In the genomic region with DNA sequence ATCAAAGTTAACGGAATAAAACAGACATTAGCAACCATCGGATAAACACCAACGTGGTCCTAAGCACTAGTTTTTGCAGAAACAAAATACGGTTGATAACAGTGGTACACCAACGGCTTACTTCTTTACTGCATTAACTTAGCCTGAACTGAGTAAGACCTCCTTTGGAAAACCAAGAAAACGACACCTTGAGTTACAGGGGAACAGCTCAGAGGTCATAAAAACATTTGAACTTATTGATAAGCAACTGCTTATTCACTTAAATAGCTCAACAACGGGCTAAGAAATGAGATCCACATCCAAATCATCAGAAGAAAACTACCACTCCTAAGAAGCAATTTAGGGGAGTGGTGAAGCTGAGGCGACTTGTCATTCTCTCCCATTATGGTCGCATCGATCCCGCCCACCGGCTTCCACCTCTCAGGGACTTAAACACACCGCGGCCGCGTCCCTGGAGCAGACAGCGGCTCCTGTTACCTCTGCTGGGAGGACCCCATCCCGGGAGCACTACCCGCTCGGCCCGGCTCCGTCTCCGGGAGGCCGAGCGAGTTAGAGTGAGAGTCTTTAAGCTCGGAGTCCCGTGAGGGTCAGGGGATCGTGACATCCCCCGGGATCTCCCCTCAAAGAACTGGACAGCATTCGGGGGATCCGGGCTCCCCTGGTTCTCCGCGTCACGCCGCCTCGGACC, we compare ENCODE assay signal across 8 mouse cellular contexts. TPM values are rescaled to one million over a fixed set of nuclear protein-coding genes. Genes with fewer than 3 reads are reported as not detected.
DNase-seq lines count a peak whose midpoint lies in the region; ATAC-seq and TF ChIP-seq lines count a peak whose summit lies in the region.
"Not testable (repeated sequence)": the region's sequence is repeated elsewhere in the genome, so short reads cannot be mapped to it uniquely, and the experiment has no call there.

No protein-coding gene starts in this region.

- not testable (repeated sequence) for H3K36me3 ChIP-seq in embryonic facial prominence, embryonic 13.5 days; heart, embryonic 10.5 days; limb, embryonic 14.5 days (ENCODE audit: control insufficient read depth, insufficient read depth, low read length); midbrain, embryonic 10.5 days

- TF ChIP-seq POLR2A in limb, embryonic 14.5 days (IDR thresholded peaks at IDR 0.05; ENCODE audit: borderline replicate concordance, extremely low read depth, insufficient read depth, insufficient read length) = not testable (repeated sequence)

- peak; percentile 25 for ATAC-seq in activated CD4-positive, CD25-positive, alpha-beta regulatory T cell, adult 4 months
- ATAC-seq in embryonic facial prominence, embryonic 13.5 days (ENCODE audit: insufficient number of reproducible peaks, insufficient read depth, low FRiP score, low TSS enrichment, low read depth) = peak; percentile 38; the same call in 1 of the 2 replicates
- peak; percentile 17; the same call in 1 of the 2 replicates for ATAC-seq in limb, embryonic 14.5 days (ENCODE audit: low FRiP score, low read depth)

- H3K4me2 ChIP-seq in embryonic facial prominence, embryonic 13.5 days = peak overlapping the region; percentile 62
- peak overlapping the region; percentile 60 for H3K4me2 ChIP-seq in limb, embryonic 14.5 days (replicated peaks; ENCODE audit: low read depth, low read length, severe bottlenecking)

- peak overlapping the region; percentile 91 for H3K9ac ChIP-seq in embryonic facial prominence, embryonic 13.5 days
- H3K9ac ChIP-seq in limb, embryonic 14.5 days (ENCODE audit: low read depth, low read length, severe bottlenecking) = peak overlapping the region; percentile 85

- H3K27me3 ChIP-seq in embryonic facial prominence, embryonic 13.5 days; heart, embryonic 10.5 days (ENCODE audit: insufficient read depth, poor library complexity, severe bottlenecking); limb, embryonic 14.5 days (ENCODE audit: control insufficient read depth, insufficient read depth, low read length); midbrain, embryonic 10.5 days (ENCODE audit: low read depth, poor library complexity, severe bottlenecking): not testable (repeated sequence)

- not testable (repeated sequence) for H3K4me1 ChIP-seq in embryonic facial prominence, embryonic 13.5 days; heart, embryonic 10.5 days; limb, embryonic 14.5 days (ENCODE audit: control insufficient read depth, insufficient read depth, low read length)
- peaks cover 18% of the 10 kb centered on the region for H3K4me1 ChIP-seq in midbrain, embryonic 10.5 days

- peak overlapping the region; percentile 93 for H3K27ac ChIP-seq in embryonic facial prominence, embryonic 13.5 days
- H3K27ac ChIP-seq in heart, embryonic 10.5 days = peak overlapping the region; percentile 94
- peak overlapping the region; percentile 88 for H3K27ac ChIP-seq in limb, embryonic 14.5 days (replicated peaks; ENCODE audit: low read depth, low read length)
- H3K27ac ChIP-seq in midbrain, embryonic 10.5 days (replicated peaks) = peak overlapping the region; percentile 92

- WGBS in embryonic facial prominence, embryonic 13.5 days = 4% methylated on average over 32 of the region's 36 CpGs
- WGBS in heart, embryonic 10.5 days = 4% methylated on average over 36 of the region's 36 CpGs
- 7% methylated on average over 17 of the region's 36 CpGs for WGBS in limb, embryonic 14.5 days
- 6% methylated on average over 28 of the region's 36 CpGs for WGBS in midbrain, embryonic 10.5 days

- not testable (repeated sequence) for H3K9me3 ChIP-seq in embryonic facial prominence, embryonic 13.5 days; heart, embryonic 10.5 days; limb, embryonic 14.5 days (ENCODE audit: control insufficient read depth, low read length); midbrain, embryonic 10.5 days (replicated peaks)

- H3K4me3 ChIP-seq in embryonic facial prominence, embryonic 13.5 days = peak overlapping the region; percentile 70
- H3K4me3 ChIP-seq in heart, embryonic 10.5 days = peak overlapping the region; percentile 83
- peak overlapping the region; percentile 66 for H3K4me3 ChIP-seq in limb, embryonic 14.5 days (replicated peaks; ENCODE audit: low read length)
- peak overlapping the region; percentile 80 for H3K4me3 ChIP-seq in midbrain, embryonic 10.5 days

- DNase-seq in heart, embryonic 10.5 days (ENCODE audit: low spot score) = peak; percentile 75
- peak; percentile 49 for DNase-seq in kidney, adult 9 months
- not testable (repeated sequence) for DNase-seq in limb, embryonic 14.5 days (ENCODE audit: low spot score)
- peak; percentile 20 for DNase-seq in midbrain, embryonic 10.5 days (ENCODE audit: low spot score)
- DNase-seq in retina, postnatal 1 day = peak; percentile 27
- peak; percentile 8 for DNase-seq in yolk sac, embryonic 10.5 days (ENCODE audit: low spot score)

RNA-seq across cellular contexts. Expression of a gene that starts 0.8 kb away (rescaled TPM):
- polyA plus RNA-seq in activated CD4-positive, CD25-positive, alpha-beta regulatory T cell, adult 4 months (2017; shearing (Covaris generic)) = 100 to 1,000 TPM; 130 to 146 TPM
- polyA plus RNA-seq in embryonic facial prominence, embryonic 13.5 days (2015; fragmentation: Nextera tagmentation; extraction: Ambion mirVana) = 67.7 and 70.8 TPM in 2 replicates
- 52.1 and 61.0 TPM in 2 replicates for polyA plus RNA-seq in heart, embryonic 10.5 days (2016; fragmentation: Nextera tagmentation; extraction: Ambion mirVana)
- polyA plus RNA-seq in limb, embryonic 14.5 days (2012; rRNA removed) = 50.3 and 50.4 TPM in 2 replicates
- 74.4 and 80.4 TPM in 2 replicates for polyA plus RNA-seq in limb, embryonic 14.5 days (2014; fragmentation: Nextera tagmentation; extraction: Ambion mirVana)
- polyA plus RNA-seq in midbrain, embryonic 10.5 days (2016; fragmentation: Nextera tagmentation; extraction: Ambion mirVana) = 82.7 and 84.3 TPM in 2 replicates

RNA-seq across cellular contexts. Expression of a gene that starts 34.9 kb away (rescaled TPM):
- polyA plus RNA-seq in activated CD4-positive, CD25-positive, alpha-beta regulatory T cell, adult 4 months (2017; shearing (Covaris generic)) = 10 to 100 TPM in 1 of 2 experiments, 1 to 10 TPM in 1; 10.0 to 15.0 TPM
- polyA plus RNA-seq in embryonic facial prominence, embryonic 13.5 days (2015; fragmentation: Nextera tagmentation; extraction: Ambion mirVana) = 19.6 and 21.8 TPM in 2 replicates
- 7.1 and 7.3 TPM in 2 replicates for polyA plus RNA-seq in heart, embryonic 10.5 days (2016; fragmentation: Nextera tagmentation; extraction: Ambion mirVana)
- 14.7 and 15.3 TPM in 2 replicates for polyA plus RNA-seq in limb, embryonic 14.5 days (2012; rRNA removed)
- 12.1 and 13.4 TPM in 2 replicates for polyA plus RNA-seq in limb, embryonic 14.5 days (2014; fragmentation: Nextera tagmentation; extraction: Ambion mirVana)
- polyA plus RNA-seq in midbrain, embryonic 10.5 days (2016; fragmentation: Nextera tagmentation; extraction: Ambion mirVana) = 9.3 and 10.5 TPM in 2 replicates
